Mouse (Mus musculus): Measurements from ENCODE around the gene Phxr2. TPM values are rescaled to one million over a fixed set of nuclear protein-coding genes. Genes with fewer than 3 reads are reported as not detected.

Gene Phxr2
- not detected in 2 replicates for polyA plus RNA-seq (2015; fragmentation: Nextera tagmentation; extraction: Ambion mirVana)

DNA sequence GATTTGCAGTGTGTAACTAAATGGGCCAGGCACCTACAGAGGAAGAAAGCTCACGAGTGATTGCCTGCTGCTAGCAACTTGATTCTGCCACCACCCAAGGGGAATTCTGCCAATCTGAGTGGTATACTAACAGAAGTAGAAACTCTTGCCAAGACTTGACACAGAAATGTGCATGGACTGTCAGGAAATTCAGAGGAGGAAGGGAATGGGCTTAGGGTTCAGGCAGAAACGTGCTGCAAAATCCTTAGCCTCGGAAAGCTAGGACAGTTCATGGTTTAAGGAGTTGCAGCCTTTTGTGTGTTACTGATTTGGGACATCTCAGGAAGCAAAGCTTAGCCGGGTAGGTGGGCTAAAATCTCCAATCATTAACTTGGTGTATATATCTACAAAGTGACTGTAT lies at the start of gene Phxr2:
Gene Phxr2 (minus strand): TSS at position 101 of the 400 bp plus-strand sequence.
- WGBS (ENCODE audit: insufficient replicate concordance) = 71% methylated on average over 4 of the region's 4 CpGs
- H3K4me2 ChIP-seq = no peak within 1 kb of the TSS
- DNase-seq (no peak), ATAC-seq (ENCODE audit: low read depth) (no peak)
- H3K27ac ChIP-seq = no peak within 1 kb of the TSS
- no peaks in the 10 kb centered on the region for H3K27me3 ChIP-seq
- H3K9me3 ChIP-seq (replicated peaks) = no peaks in the 10 kb centered on the region
- H3K4me1 ChIP-seq (replicated peaks) = peaks cover 13% of the 10 kb centered on the region; the same call in 1 of the 2 replicates
- H3K9ac ChIP-seq = no peak within 1 kb of the TSS
- no peaks in the 10 kb centered on the region for H3K36me3 ChIP-seq
- H3K4me3 ChIP-seq (replicated peaks) = no peak within 1 kb of the TSS

DNA sequence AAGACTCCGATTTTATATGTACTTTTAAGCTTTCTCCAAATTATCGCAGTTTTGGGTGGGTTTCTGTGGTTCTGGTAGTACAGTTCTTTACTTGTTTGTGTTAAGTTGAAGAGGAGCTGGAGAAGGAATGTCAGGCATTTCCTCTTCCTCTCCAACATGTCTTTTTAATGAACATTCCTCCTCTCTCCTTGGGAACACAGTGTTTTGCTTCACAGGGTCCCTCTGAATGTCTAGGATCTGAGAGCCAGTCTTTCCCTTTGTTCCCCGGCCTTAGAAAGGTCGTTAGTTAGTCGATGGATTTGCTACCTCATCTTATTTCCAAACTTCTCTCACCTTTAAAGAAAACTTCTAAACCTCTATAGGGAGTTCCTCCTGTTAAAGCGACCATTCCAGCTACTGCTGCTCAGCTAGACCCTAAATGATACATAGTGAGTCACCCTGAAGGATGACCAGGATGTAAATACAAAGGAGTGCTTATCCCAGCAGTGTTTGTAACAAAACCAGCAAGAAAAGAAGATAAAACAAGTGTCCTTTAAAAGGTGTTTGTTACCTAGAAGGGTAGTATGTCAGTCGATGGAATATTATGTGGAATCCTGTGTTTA lies 46.9 kb upstream of the Phxr2 start:
- H3K4me1 ChIP-seq (replicated peaks) = peaks cover 25% of the 10 kb centered on the region
- H3K9me3 ChIP-seq (replicated peaks) = no peaks in the 10 kb centered on the region
- H3K27me3 ChIP-seq = no peaks in the 10 kb centered on the region
- H3K4me2 ChIP-seq = no peak overlapping the region
- no peak overlapping the region for H3K27ac ChIP-seq
- H3K36me3 ChIP-seq = no peaks in the 10 kb centered on the region
- WGBS (ENCODE audit: insufficient replicate concordance) = 55% methylated on average over 7 of the region's 7 CpGs
- ATAC-seq (ENCODE audit: low read depth) (no peak), DNase-seq (no peak)
- no peak overlapping the region for H3K4me3 ChIP-seq (replicated peaks)
- no peak overlapping the region for H3K9ac ChIP-seq

DNA sequence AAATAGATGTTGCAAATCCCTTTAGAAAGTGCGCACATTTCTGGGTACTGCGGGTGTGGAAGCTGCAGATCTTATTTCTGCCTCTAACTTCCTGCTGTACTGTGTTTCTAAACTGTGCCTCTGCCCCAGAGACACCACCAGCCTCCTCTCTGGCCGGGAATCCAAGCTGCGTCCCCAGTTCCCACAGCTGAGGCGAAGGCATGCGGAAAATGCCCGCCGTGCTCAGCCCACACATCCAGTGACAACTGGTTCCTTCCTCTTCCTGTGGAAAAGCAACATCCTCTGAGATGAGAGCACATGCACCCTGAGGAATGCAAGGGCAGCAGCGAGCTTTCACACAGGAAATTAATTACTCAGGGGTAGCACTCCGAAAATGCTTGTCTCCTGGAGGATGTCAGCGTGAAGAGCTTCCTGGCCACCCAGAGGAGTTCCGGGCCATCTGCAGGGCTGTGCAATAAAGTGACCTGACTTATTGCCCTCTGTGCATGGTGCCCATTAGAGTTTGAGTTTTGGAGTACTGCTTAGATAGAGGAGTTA lies 45.9 kb upstream of the Phxr2 start:
- DNase-seq = no peak
- 24% methylated on average over 12 of the region's 12 CpGs for WGBS (ENCODE audit: insufficient replicate concordance)
- H3K4me3 ChIP-seq (replicated peaks) = no peak overlapping the region

DNA sequence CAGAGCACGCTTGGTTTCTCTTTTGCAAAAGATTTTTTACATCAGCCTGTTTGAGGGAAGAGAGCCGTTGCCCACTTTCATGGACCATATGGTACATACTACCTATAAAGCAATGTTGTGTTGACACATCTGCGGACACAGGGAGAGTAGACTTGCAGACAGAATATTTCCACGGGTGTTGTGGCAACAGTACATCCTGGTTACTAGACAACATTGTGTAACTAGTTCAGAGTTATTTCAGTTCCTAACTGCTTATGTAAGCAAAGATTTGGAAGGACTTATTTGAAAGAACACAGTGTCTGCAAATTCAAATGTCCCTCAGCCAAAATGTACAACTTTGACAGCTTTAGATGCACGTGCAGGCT lies 43.6 kb upstream of the Phxr2 start:
- H3K27ac ChIP-seq = peak overlapping the region; percentile 9; the same call in 1 of the 2 replicates
- H3K27me3 ChIP-seq = no peaks in the 10 kb centered on the region
- no peaks in the 10 kb centered on the region for H3K9me3 ChIP-seq (replicated peaks)
- no peak overlapping the region for H3K9ac ChIP-seq
- DNase-seq = no peak
- no peak overlapping the region for H3K4me2 ChIP-seq
- H3K4me1 ChIP-seq (replicated peaks) = peaks cover 31% of the 10 kb centered on the region
- no peak overlapping the region for H3K4me3 ChIP-seq (replicated peaks)
- 61% methylated on average over 5 of the region's 5 CpGs for WGBS (ENCODE audit: insufficient replicate concordance)
- no peak for ATAC-seq (ENCODE audit: low read depth)
- H3K36me3 ChIP-seq = no peaks in the 10 kb centered on the region

More for the DNA sequence above, 45.9 kb upstream of the Phxr2 start:
- Histone ChIP-seq H3K9ac (no peak overlapping the region), H3K36me3 (no peaks in the 10 kb centered on the region), H3K27ac (peak overlapping the region; percentile 51), H3K4me1 (replicated peaks) (peaks cover 25% of the 10 kb centered on the region), H3K4me2 (no peak overlapping the region), H3K27me3 (no peaks in the 10 kb centered on the region), H3K9me3 (replicated peaks) (no peaks in the 10 kb centered on the region)
- peak; percentile 50 for ATAC-seq (ENCODE audit: low read depth)

DNA sequence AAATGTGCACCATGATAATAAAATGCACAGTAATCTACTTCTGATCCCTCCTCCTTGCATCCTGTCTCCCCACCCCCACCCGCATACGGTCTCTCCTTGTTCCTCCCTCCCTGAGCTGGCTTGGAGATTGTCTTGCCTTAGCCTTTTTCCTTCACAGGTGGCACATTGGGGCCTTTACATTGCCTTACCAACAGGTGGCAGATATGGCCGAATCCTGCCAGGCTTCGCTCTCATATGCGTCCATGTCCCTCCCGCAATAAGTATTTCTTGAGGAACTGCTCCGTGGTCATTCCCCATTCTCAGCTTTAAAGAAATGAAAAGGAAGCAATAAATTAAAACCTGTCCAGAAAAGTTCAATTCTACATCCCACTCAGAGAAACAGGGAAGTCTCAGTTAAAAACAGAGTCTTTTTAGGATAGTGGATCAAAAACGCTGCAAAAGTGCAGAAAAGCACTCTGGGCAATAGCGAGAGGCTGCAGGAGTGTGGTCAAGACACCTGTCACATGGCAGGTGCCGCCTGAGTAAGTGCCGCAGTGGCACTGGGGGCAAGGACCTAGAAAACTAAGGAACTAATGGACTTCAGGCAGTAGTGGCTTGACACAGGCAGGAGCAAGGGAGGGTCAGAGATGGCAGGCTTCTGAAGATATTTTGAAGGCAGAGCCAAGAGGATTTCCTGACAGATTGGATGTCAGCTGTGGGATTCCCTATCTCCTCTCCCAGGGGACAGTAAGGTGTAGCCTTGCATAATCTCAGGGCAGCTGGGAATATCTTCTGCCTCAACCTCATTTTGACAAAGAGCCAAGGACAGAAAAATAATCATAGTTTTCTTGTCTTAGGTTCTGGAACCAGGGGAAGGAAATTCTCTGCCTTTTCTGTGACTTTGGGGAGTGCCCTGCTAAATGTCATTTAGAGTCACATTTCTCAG lies 43.0 kb upstream of the Phxr2 start:
- no peak overlapping the region for H3K4me3 ChIP-seq (replicated peaks)
- no peaks in the 10 kb centered on the region for H3K9me3 ChIP-seq (replicated peaks)
- H3K4me1 ChIP-seq (replicated peaks) = peaks cover 31% of the 10 kb centered on the region
- no peaks in the 10 kb centered on the region for H3K27me3 ChIP-seq
- H3K9ac ChIP-seq = no peak overlapping the region
- WGBS (ENCODE audit: insufficient replicate concordance) = 60% methylated on average over 11 of the region's 11 CpGs
- DNase-seq = no peak
- H3K4me2 ChIP-seq = no peak overlapping the region
- no peaks in the 10 kb centered on the region for H3K36me3 ChIP-seq
- H3K27ac ChIP-seq = peak overlapping the region; percentile 9; the same call in 1 of the 2 replicates
- ATAC-seq (ENCODE audit: low read depth) = no peak

DNA sequence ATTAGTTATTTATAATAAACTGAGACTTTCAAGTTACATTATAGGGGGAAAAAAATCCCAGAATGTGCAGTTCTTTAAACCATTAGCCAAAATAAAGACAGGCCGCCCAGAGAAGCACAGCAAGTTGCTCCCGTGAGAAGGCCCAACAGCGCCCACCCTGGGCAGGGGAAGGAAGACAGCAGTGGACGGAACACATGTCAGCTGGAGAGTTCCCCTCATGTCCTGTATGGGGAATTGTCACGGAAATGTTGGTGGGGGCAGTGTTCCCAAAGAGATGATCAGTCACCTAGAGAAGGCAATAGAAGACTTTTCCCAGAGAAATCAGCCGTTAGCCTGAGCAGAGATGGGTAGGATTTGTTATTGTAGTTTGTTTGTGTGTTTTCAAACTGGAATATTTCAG lies 42.3 kb upstream of the Phxr2 start:
- H3K27me3 ChIP-seq = no peaks in the 10 kb centered on the region
- peaks cover 31% of the 10 kb centered on the region for H3K4me1 ChIP-seq (replicated peaks)
- no peak for DNase-seq
- ATAC-seq (ENCODE audit: low read depth) = no peak
- H3K4me3 ChIP-seq (replicated peaks) = no peak overlapping the region
- WGBS (ENCODE audit: insufficient replicate concordance) = 60% methylated on average over 6 of the region's 6 CpGs
- no peaks in the 10 kb centered on the region for H3K9me3 ChIP-seq (replicated peaks)
- H3K4me2 ChIP-seq = no peak overlapping the region
- H3K36me3 ChIP-seq = no peaks in the 10 kb centered on the region
- no peak overlapping the region for H3K27ac ChIP-seq
- H3K9ac ChIP-seq = no peak overlapping the region

DNA sequence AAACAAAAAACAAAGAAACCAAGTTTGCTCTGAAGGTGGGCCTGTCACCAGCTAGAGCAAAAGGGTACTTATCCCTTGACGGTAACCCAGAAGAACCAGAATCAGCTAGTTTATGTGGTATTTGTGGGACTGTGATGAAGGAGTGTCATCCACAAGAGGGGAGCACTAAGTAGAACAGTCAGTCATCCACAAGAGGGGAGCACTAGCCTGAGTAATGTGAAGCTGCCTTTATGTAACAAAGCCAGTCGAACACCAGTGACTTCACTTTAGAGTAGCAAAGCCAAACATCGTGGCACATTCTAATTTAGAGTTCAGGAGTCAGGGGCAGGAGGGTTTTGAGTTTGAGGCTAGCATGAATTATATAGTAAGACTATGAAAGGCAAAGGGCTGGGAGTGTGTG lies 40.3 kb upstream of the Phxr2 start:
- no peak for DNase-seq
- no peak overlapping the region for H3K4me2 ChIP-seq
- peaks cover 23% of the 10 kb centered on the region for H3K4me1 ChIP-seq (replicated peaks)

DNA sequence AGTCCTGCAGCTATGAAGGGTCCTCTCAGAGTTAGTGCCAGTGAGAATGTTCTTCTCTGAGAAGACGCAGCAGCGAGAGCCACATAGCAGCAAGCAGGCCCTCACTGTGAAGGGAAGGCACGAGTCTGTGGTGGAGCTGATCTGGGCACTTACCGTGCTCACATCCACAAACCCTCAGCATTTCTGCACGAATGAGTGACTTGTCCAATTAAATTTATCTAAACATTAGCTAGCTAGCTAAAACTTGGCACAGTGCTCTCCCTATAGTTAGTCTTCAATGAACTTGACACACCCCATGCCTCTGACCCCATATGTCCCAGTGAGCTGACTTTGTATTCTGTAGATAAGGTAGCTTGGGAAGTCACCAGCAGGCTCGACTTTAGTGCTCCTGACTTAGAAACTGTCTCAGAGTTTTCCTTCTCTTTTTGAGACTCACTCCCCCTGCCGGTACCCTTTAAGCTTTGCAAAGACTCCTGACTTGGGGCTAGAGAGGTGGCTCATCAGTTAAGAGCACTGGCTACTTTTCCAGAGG lies 39.7 kb upstream of the Phxr2 start:
- Histone ChIP-seq H3K4me3 (replicated peaks) (no peak overlapping the region), H3K9me3 (replicated peaks) (no peaks in the 10 kb centered on the region), H3K27ac (peak overlapping the region; percentile 23; the same call in 1 of the 2 replicates), H3K4me1 (replicated peaks) (peaks cover 18% of the 10 kb centered on the region; the same call in 1 of the 2 replicates), H3K9ac (no peak overlapping the region), H3K4me2 (no peak overlapping the region), H3K27me3 (no peaks in the 10 kb centered on the region), H3K36me3 (no peaks in the 10 kb centered on the region)
- DNase-seq (no peak), ATAC-seq (ENCODE audit: low read depth) (0 out of 2 replicates have a peak, but pooled peaks have one; percentile 29)
- 55% methylated on average over 7 of the region's 7 CpGs for WGBS (ENCODE audit: insufficient replicate concordance)

More for the DNA sequence above, 40.3 kb upstream of the Phxr2 start:
- no peak for ATAC-seq (ENCODE audit: low read depth)
- H3K4me3 ChIP-seq (replicated peaks) = no peak overlapping the region
- H3K36me3 ChIP-seq = no peaks in the 10 kb centered on the region
- no peaks in the 10 kb centered on the region for H3K9me3 ChIP-seq (replicated peaks)
- H3K27ac ChIP-seq = no peak overlapping the region
- H3K27me3 ChIP-seq = no peaks in the 10 kb centered on the region
- H3K9ac ChIP-seq = no peak overlapping the region
- 60% methylated on average over 3 of the region's 3 CpGs for WGBS (ENCODE audit: insufficient replicate concordance)

DNA sequence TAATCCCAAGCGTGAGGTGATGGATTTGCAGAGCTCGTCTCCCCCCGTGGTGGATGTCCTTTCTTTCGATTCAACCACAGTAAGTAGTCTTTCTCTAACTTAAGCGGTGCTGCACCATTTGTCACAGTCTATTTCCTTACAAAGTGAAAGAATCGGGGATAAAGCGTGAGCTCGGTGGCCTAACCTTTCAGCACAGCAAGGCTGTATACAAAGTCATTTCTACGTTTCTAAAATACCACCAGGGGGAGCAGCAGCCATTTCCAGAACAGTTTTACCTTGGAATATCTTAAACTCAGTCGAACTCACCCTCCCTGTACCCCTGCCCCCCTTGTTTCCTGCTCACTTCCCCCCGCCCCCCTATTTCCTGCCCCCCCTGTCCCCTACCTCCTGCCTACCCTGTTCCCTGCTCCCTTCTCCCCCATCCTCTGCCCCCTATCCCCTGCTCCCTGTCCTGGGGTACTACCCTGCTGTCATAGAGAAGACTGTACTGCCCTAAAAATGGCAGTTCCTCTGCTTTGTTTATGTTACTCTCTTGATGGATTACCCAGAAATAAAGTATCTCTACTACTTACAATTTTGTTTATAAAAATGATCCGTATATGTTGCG lies 38.8 kb upstream of the Phxr2 start:
- no peak overlapping the region for H3K4me3 ChIP-seq (replicated peaks)
- peaks cover 4% of the 10 kb centered on the region; the same call in 1 of the 2 replicates for H3K36me3 ChIP-seq
- peak; percentile 15; the same call in 1 of the 2 replicates for ATAC-seq (ENCODE audit: low read depth)
- H3K27me3 ChIP-seq = no peaks in the 10 kb centered on the region
- no peaks in the 10 kb centered on the region for H3K9me3 ChIP-seq (replicated peaks)
- H3K27ac ChIP-seq = peak overlapping the region; percentile 23; the same call in 1 of the 2 replicates
- no peak overlapping the region for H3K4me2 ChIP-seq
- H3K9ac ChIP-seq = no peak overlapping the region
- no peak for DNase-seq
- peaks cover 16% of the 10 kb centered on the region; the same call in 1 of the 2 replicates for H3K4me1 ChIP-seq (replicated peaks)
- 48% methylated on average over 13 of the region's 13 CpGs for WGBS (ENCODE audit: insufficient replicate concordance)

DNA sequence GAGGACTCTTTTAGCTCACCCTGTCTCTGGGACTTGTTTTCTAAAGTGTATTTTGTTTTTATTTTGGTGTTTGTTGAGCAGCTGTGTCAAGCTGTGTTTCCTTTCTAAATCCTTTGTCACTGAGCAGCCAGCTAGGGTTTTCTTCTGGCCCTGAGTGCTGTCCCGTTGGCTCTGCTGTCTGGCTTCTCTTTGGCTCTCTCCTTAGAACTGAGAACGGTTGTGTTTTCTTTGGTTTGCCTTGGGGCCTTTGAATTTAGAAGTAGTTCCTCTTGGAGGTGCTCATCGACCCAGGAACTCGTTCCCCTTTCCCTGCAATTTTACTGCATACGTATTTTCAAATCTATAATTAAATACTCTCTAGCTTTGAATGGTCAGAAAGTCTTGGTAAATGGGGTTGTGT lies 36.9 kb upstream of the Phxr2 start:
- no peak overlapping the region for H3K27ac ChIP-seq
- H3K27me3 ChIP-seq = no peaks in the 10 kb centered on the region
- no peak overlapping the region for H3K9ac ChIP-seq
- ATAC-seq (ENCODE audit: low read depth) (no peak), DNase-seq (no peak)
- H3K9me3 ChIP-seq (replicated peaks) = no peaks in the 10 kb centered on the region
- 73% methylated on average over 5 of the region's 5 CpGs for WGBS (ENCODE audit: insufficient replicate concordance)
- no peak overlapping the region for H3K4me3 ChIP-seq (replicated peaks)
- H3K36me3 ChIP-seq = peaks cover 6% of the 10 kb centered on the region; the same call in 1 of the 2 replicates
- no peak overlapping the region for H3K4me2 ChIP-seq
- H3K4me1 ChIP-seq (replicated peaks) = 0 out of 2 replicates have a peak, but pooled peaks cover 6% of the 10 kb centered on the region
